Mouse (Mus musculus): ENCODE measurements around the gene Bcas3. TPM values are rescaled to one million over a fixed set of nuclear protein-coding genes. Genes with fewer than 3 reads are reported as not detected.

The Bcas3 gene
- polyA plus RNA-seq, 2 experiments: 22.2 to 28.2 TPM

DNA sequence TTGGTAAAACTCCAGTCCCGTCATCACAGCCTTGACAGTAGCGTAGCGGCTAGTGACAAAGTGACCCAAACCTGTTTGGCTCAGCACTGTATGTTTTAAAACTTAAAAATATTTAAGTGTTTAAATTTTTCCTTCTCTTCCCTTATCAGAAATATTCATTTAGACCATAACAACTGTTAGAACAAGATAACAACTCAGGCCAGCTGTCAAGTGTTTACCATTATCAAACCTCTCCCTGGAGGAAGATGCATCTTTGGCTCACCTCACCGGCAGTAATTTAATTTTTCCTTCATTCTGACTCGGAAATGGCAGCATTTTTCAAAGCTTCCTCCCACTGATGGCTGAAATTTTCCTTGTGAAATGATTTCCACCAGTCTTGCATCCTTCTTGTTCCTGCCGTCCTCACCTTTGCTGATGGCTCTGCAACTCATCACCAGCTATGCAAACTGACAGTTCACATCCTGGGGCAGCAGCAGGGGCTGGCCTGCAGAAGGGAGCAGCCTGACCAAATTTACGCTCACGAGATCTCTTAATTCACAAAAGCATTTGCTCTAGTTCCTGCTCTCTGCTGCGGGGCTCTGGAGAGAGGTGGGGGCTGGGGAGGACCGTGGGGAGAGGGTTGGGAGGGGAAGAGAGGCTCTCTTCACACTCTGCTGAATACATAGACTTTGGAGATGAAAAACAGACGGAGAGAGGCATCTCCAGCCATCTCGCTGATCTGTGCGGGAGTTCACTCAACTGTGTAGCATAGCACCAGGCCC lies 275.5 kb downstream of the Bcas3 start:
- H3K27me3 ChIP-seq (ENCODE audit: control insufficient read depth, insufficient read depth, low read length): no peaks in the 10 kb centered on the region
- 0 out of 2 replicates have a peak overlapping the region, but pooled peaks have one; percentile 4 for H3K4me2 ChIP-seq (replicated peaks; ENCODE audit: low read depth, low read length, severe bottlenecking)

DNA sequence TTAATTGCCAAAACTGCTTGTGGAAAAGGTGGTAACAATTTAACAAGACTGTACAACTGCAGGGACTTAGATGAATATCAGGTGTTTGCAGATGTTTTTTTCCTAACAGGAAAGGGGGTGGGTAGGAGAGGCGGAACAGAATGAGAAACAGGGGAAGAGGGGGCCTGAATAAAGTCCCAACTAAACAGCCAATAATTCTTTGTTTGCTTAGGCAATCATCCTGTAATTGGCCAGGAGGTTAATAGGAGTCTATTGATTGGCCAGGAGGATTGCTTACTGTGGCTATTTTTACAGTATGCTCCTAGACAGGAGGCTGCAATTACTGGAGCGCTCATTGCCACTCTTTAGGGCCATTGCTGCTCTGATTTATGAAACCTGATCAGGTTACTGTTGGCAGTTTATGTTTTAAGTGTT lies 279.6 kb downstream of the Bcas3 start:
- H3K9ac ChIP-seq (ENCODE audit: low read depth, low read length, severe bottlenecking): no peak overlapping the region
- peaks cover 33% of the 10 kb centered on the region for H3K4me1 ChIP-seq (ENCODE audit: control insufficient read depth, insufficient read depth, low read length)
- no peak overlapping the region for H3K4me3 ChIP-seq (replicated peaks; ENCODE audit: low read length)
- H3K36me3 ChIP-seq (ENCODE audit: control insufficient read depth, insufficient read depth, low read length): no peaks in the 10 kb centered on the region
- no peak overlapping the region; the same call in 1 of the 2 replicates for H3K4me2 ChIP-seq (replicated peaks; ENCODE audit: low read depth, low read length, severe bottlenecking)
- TF ChIP-seq POLR2A (IDR thresholded peaks at IDR 0.05; ENCODE audit: borderline replicate concordance, extremely low read depth, insufficient read depth, insufficient read length): no peak
- H3K9me3 ChIP-seq (ENCODE audit: control insufficient read depth, low read length): no peaks in the 10 kb centered on the region
- 12% methylated on average over 2 of the region's 2 CpGs for WGBS
- ATAC-seq (ENCODE audit: low FRiP score, low read depth): peak; percentile 70; the same call in 1 of the 2 replicates
- H3K27me3 ChIP-seq (ENCODE audit: control insufficient read depth, insufficient read depth, low read length): no peaks in the 10 kb centered on the region
- H3K27ac ChIP-seq (replicated peaks; ENCODE audit: low read depth, low read length): no peak overlapping the region
- peak; percentile 53 for DNase-seq (ENCODE audit: low spot score)

More for the DNA sequence above, 275.5 kb downstream of the Bcas3 start:
- Histone ChIP-seq H3K27ac (replicated peaks; ENCODE audit: low read depth, low read length) (no peak overlapping the region), H3K4me1 (ENCODE audit: control insufficient read depth, insufficient read depth, low read length) (peaks cover 40% of the 10 kb centered on the region), H3K36me3 (ENCODE audit: control insufficient read depth, insufficient read depth, low read length) (no peaks in the 10 kb centered on the region), H3K9ac (ENCODE audit: low read depth, low read length, severe bottlenecking) (peak overlapping the region; percentile 21), H3K4me3 (replicated peaks; ENCODE audit: low read length) (no peak overlapping the region), H3K9me3 (ENCODE audit: control insufficient read depth, low read length) (no peaks in the 10 kb centered on the region)
- ATAC-seq (ENCODE audit: low FRiP score, low read depth) (no peak), DNase-seq (ENCODE audit: low spot score) (no peak)
- 36% methylated on average over 13 of the region's 13 CpGs for WGBS
- no peak for TF ChIP-seq POLR2A (IDR thresholded peaks at IDR 0.05; ENCODE audit: borderline replicate concordance, extremely low read depth, insufficient read depth, insufficient read length)

DNA sequence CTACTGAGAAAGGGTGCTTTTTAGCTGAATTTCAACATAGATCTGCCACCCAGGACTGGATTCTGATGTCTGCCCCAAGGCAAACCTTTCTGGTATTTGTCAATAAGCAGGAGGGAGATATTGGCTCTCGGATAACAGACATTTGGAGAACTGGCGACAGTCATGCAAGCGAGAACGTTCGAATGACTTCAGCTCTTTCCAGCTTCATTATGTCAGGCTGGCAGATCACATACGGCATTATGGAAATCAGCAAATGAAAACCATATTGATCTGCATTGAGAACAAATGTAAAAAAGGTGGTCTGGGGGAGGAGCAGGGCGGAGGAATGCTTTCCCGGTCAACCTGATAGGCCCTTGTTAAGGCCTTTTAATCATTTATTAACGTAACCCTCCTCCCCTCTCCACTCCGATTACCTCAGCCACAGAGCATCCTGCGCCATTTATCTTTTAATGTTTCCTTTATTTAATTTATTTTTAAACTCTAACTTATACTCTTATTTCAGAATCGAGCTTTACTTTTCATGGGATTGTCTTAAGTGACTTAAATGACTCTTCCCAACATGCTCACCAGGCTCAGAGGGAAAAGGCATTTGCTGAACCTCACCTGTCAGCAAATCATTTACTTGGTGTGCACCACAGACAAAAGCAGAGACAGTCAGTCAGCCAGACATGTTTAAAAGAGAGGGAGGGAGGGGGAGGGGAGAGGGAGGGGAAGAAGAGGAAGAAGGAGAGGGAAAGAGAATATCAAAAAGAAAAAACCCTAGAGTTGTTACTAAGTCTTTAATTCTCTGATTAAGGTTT lies 285.9 kb downstream of the Bcas3 start:
- WGBS: 25% methylated on average over 12 of the region's 12 CpGs
- no peak overlapping the region for H3K27ac ChIP-seq (replicated peaks; ENCODE audit: low read depth, low read length)
- no peak overlapping the region for H3K4me2 ChIP-seq (replicated peaks; ENCODE audit: low read depth, low read length, severe bottlenecking)
- DNase-seq (ENCODE audit: low spot score) (peak; percentile 14), ATAC-seq (ENCODE audit: low FRiP score, low read depth) (no peak)
- H3K4me3 ChIP-seq (replicated peaks; ENCODE audit: low read length): no peak overlapping the region
- no peaks in the 10 kb centered on the region for H3K27me3 ChIP-seq (ENCODE audit: control insufficient read depth, insufficient read depth, low read length)
- H3K9ac ChIP-seq (ENCODE audit: low read depth, low read length, severe bottlenecking): no peak overlapping the region
- TF ChIP-seq POLR2A (IDR thresholded peaks at IDR 0.05; ENCODE audit: borderline replicate concordance, extremely low read depth, insufficient read depth, insufficient read length): no peak
- peaks cover 18% of the 10 kb centered on the region for H3K4me1 ChIP-seq (ENCODE audit: control insufficient read depth, insufficient read depth, low read length)
- H3K36me3 ChIP-seq (ENCODE audit: control insufficient read depth, insufficient read depth, low read length): no peaks in the 10 kb centered on the region
- H3K9me3 ChIP-seq (ENCODE audit: control insufficient read depth, low read length): no peaks in the 10 kb centered on the region

DNA sequence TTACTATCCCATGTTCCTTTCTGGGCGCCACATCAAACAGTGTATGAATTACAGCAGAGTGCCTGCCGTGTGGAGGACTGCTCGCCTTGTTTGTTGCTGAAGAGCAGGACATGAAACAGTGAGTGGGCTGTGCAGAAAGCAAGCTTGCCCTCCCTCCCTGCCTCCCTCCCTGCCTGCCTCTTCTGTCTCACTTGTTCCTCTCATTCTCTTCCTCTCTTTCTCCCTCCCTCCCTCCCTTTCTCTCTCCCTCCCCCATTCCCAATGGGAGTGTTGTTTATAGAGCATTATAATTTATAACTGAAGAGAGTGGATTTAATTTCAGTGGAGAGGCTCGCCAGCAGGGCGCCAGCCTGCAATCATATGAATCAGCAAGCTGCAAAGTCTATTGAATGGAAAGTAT lies 287.7 kb downstream of the Bcas3 start:
- WGBS: 5% methylated on average over 5 of the region's 5 CpGs
- no peak for DNase-seq (ENCODE audit: low spot score)
- H3K9ac ChIP-seq (ENCODE audit: low read depth, low read length, severe bottlenecking): no peak overlapping the region
- peak overlapping the region; percentile 16; the same call in 1 of the 2 replicates for H3K4me2 ChIP-seq (replicated peaks; ENCODE audit: low read depth, low read length, severe bottlenecking)
- TF ChIP-seq POLR2A (IDR thresholded peaks at IDR 0.05; ENCODE audit: borderline replicate concordance, extremely low read depth, insufficient read depth, insufficient read length): no peak
- H3K9me3 ChIP-seq (ENCODE audit: control insufficient read depth, low read length): no peaks in the 10 kb centered on the region
- H3K27me3 ChIP-seq (ENCODE audit: control insufficient read depth, insufficient read depth, low read length): no peaks in the 10 kb centered on the region
- H3K4me3 ChIP-seq (replicated peaks; ENCODE audit: low read length): no peak overlapping the region
- ATAC-seq (ENCODE audit: low FRiP score, low read depth): peak; percentile 47; the same call in 1 of the 2 replicates
- H3K36me3 ChIP-seq (ENCODE audit: control insufficient read depth, insufficient read depth, low read length): no peaks in the 10 kb centered on the region
- no peak overlapping the region for H3K27ac ChIP-seq (replicated peaks; ENCODE audit: low read depth, low read length)
- peaks cover 27% of the 10 kb centered on the region for H3K4me1 ChIP-seq (ENCODE audit: control insufficient read depth, insufficient read depth, low read length)

DNA sequence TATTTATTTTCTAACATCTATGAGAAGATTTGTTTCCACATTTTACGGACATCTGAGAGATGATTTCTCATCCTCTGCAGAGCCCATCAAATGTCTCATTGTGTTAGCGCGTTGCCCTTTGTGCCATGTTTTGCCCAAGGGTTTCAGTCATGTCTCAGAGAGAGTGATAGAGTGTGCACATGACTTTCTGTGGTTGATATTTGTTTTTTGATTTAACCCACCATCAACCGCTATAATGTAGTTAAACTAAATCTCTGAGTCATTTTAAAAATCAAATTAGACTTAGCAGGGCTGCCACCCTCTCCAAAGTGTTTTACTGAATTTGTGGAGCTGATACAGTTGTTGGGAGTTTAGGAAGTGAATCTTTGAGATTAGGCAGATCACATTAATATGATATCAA lies 288.5 kb downstream of the Bcas3 start:
- WGBS: 81% methylated on average over 4 of the region's 4 CpGs
- TF ChIP-seq POLR2A (IDR thresholded peaks at IDR 0.05; ENCODE audit: borderline replicate concordance, extremely low read depth, insufficient read depth, insufficient read length): no peak
- no peaks in the 10 kb centered on the region for H3K9me3 ChIP-seq (ENCODE audit: control insufficient read depth, low read length)
- H3K27ac ChIP-seq (replicated peaks; ENCODE audit: low read depth, low read length): no peak overlapping the region
- H3K27me3 ChIP-seq (ENCODE audit: control insufficient read depth, insufficient read depth, low read length): no peaks in the 10 kb centered on the region
- H3K4me2 ChIP-seq (replicated peaks; ENCODE audit: low read depth, low read length, severe bottlenecking): no peak overlapping the region
- H3K36me3 ChIP-seq (ENCODE audit: control insufficient read depth, insufficient read depth, low read length): no peaks in the 10 kb centered on the region
- no peak overlapping the region for H3K9ac ChIP-seq (ENCODE audit: low read depth, low read length, severe bottlenecking)
- no peak for ATAC-seq (ENCODE audit: low FRiP score, low read depth)
- H3K4me1 ChIP-seq (ENCODE audit: control insufficient read depth, insufficient read depth, low read length): peaks cover 27% of the 10 kb centered on the region
- H3K4me3 ChIP-seq (replicated peaks; ENCODE audit: low read length): no peak overlapping the region
- no peak for DNase-seq (ENCODE audit: low spot score)
